Mouse (Mus musculus): ENCODE data around the gene Hormad1.

Hormad1 gene

GRCm38 (mm10) chr3:95632648-95633588 is 73.4 kb downstream of the Hormad1 start:
- no peak for DNase-seq (ENCODE audit: extremely low spot score, low read depth, low spot score)

GRCm38 (mm10) chr3:95635636-95636035 is 76.2 kb downstream of the Hormad1 start:
- DNase-seq (ENCODE audit: extremely low spot score, low read depth, low spot score) = no peak

GRCm38 (mm10) chr3:95636072-95636471 is 76.6 kb downstream of the Hormad1 start:
- no peak for DNase-seq (ENCODE audit: extremely low spot score, low read depth, low spot score)
